Mouse (Mus musculus) inflammation-experienced regulatory T-cells (primary cell): ENCODE measurements around the gene Rpp38. TPM values are rescaled to one million over a fixed set of nuclear protein-coding genes. Genes with fewer than 3 reads are reported as not detected.

Source experiments
- polyA plus RNA-seq, 2 experiments: library from polyadenylated mRNA; unstranded; fragments of 100-300 nt; shearing (Covaris generic); gene quantifications; one replicate each; pipeline ENCODE4 v1.2.1; 2017

The Rpp38 gene
- 10 to 100 TPM; 18.3 to 21.7 TPM for polyA plus RNA-seq

GRCm38 (mm10) chr2:3332484-3333242, at the start of gene Rpp38:
TSS of gene Rpp38 (minus strand) at chr2:3332643.

GRCm38 (mm10) chr2:3335611-3336301, 3.3 kb upstream of the Rpp38 start, which contains the start of gene Acbd7:
TSS of gene Acbd7 (plus strand) at chr2:3336168.

GRCm38 (mm10) chr2:3283602-3284472, 48.6 kb downstream of the Rpp38 start, which contains the start of gene Nmt2:
TSS of gene Nmt2 (plus strand) at chr2:3284212.

Other genes with a start within 250 kb of the Rpp38 start
- gene Fam171a1, start 218.4 kb downstream of the Rpp38 start, polyA plus RNA-seq, result under 1 TPM in 1 of 2 experiments, not detected in 1; 0.27 TPM
- 10 to 100 TPM; 11.6 to 11.8 TPM for gene Nmt2, start 48.4 kb downstream of the Rpp38 start, polyA plus RNA-seq
- 1 to 10 TPM in 1 of 2 experiments, under 1 TPM in 1; 0.31 to 1.1 TPM for gene Acbd7, start 3.5 kb upstream of the Rpp38 start, polyA plus RNA-seq
- under 1 TPM; 0.11 to 0.53 TPM for gene Olah, start 64.6 kb upstream of the Rpp38 start, polyA plus RNA-seq
- 1 to 10 TPM in 1 of 2 experiments, not detected in 1; 1.1 TPM for gene Meig1, start 90.0 kb upstream of the Rpp38 start, polyA plus RNA-seq
- gene Dclre1c, start 91.5 kb upstream of the Rpp38 start, polyA plus RNA-seq, result 10 to 100 TPM; 15.9 to 18.9 TPM
- gene Suv39h2, start 142.4 kb upstream of the Rpp38 start, polyA plus RNA-seq, result 1 to 10 TPM; 1.1 to 2.2 TPM
- gene Gm45902, start 180.1 kb upstream of the Rpp38 start, polyA plus RNA-seq, result 1 to 10 TPM; 4.1 to 6.4 TPM
- gene Hspa14, start 180.2 kb upstream of the Rpp38 start, polyA plus RNA-seq, result 10 to 100 TPM; 91.6 to 95.8 TPM
- gene Cdnf, start 180.4 kb upstream of the Rpp38 start, polyA plus RNA-seq, result under 1 TPM; 0.39 to 0.47 TPM
- 100 to 1,000 TPM; 371 to 404 TPM for gene Fam107b, start 237.8 kb upstream of the Rpp38 start, polyA plus RNA-seq